In genomic region chr19:46148372-46148760, GRCm38 (mm10) we compare ENCODE assay signal across 9 mouse cellular contexts. TPM values are rescaled to one million over a fixed set of nuclear protein-coding genes. Genes with fewer than 3 reads are reported as not detected.
DNase-seq lines count a peak whose midpoint lies in the region; ATAC-seq and TF ChIP-seq lines count a peak whose summit lies in the region.
"Had no signal": no experiment of that assay in that cellular context is flagged by ENCODE, and none has a peak within 500 bp of the region (broad histone marks: within the 10 kb centered on the region; RNA-seq: fewer than 3 reads in every experiment).

No protein-coding gene starts in this region.

- no peaks in the 10 kb centered on the region for H3K36me3 ChIP-seq in ES-Bruce4 (ENCODE audit: control insufficient read depth, insufficient read depth, low read length, poor library complexity, severe bottlenecking)
- H3K36me3 ChIP-seq in forebrain, postnatal 0 days (ENCODE audit: insufficient read depth), result no peaks in the 10 kb centered on the region
- H3K36me3 ChIP-seq in hindbrain, embryonic 11.5 days (ENCODE audit: control insufficient read depth, insufficient read depth, low read length), result no peaks in the 10 kb centered on the region

- H3K9ac ChIP-seq in ES-Bruce4 (ENCODE audit: low read depth, poor library complexity, severe bottlenecking), result peak overlapping the region; percentile 43
- no peak overlapping the region for H3K9ac ChIP-seq in forebrain, postnatal 0 days
- H3K9ac ChIP-seq in hindbrain, embryonic 11.5 days (ENCODE audit: low read depth, low read length), result no peak overlapping the region

- H3K27ac ChIP-seq in ES-Bruce4 (ENCODE audit: insufficient read depth, low read length), result no peak overlapping the region
- no peak overlapping the region for H3K27ac ChIP-seq in forebrain, postnatal 0 days (ENCODE audit: low read depth, low read length)
- no peak overlapping the region for H3K27ac ChIP-seq in hindbrain, embryonic 11.5 days (ENCODE audit: low read depth, low read length)

- peaks cover 12% of the 10 kb centered on the region for H3K27me3 ChIP-seq in ES-Bruce4 (ENCODE audit: control insufficient read depth, insufficient read depth, low read length, poor library complexity, severe bottlenecking)
- peaks cover 52% of the 10 kb centered on the region for H3K27me3 ChIP-seq in forebrain, postnatal 0 days (ENCODE audit: insufficient read depth, low read length)
- peaks cover 51% of the 10 kb centered on the region for H3K27me3 ChIP-seq in hindbrain, embryonic 11.5 days (ENCODE audit: control insufficient read depth, insufficient read depth, low read length)

- TF ChIP-seq EP300 in ES-Bruce4 (IDR thresholded peaks at IDR 0.05; ENCODE audit: insufficient read depth, low read depth, low read length), result no peak

- H3K4me2 ChIP-seq in forebrain, postnatal 0 days (ENCODE audit: low read depth), result peak overlapping the region; percentile 83
- peak overlapping the region; percentile 88 for H3K4me2 ChIP-seq in hindbrain, embryonic 11.5 days (replicated peaks; ENCODE audit: low read depth, low read length)

- no peaks in the 10 kb centered on the region for H3K9me3 ChIP-seq in ES-Bruce4 (replicated peaks; ENCODE audit: control insufficient read depth, insufficient read depth, low read length, poor library complexity, severe bottlenecking)
- no peaks in the 10 kb centered on the region for H3K9me3 ChIP-seq in forebrain, postnatal 0 days (ENCODE audit: low read length)
- no peaks in the 10 kb centered on the region for H3K9me3 ChIP-seq in hindbrain, embryonic 11.5 days (ENCODE audit: control insufficient read depth, low read length)

- H3K4me3 ChIP-seq in ES-Bruce4 (ENCODE audit: low read depth, low read length), result peak overlapping the region; percentile 69
- H3K4me3 ChIP-seq in forebrain, postnatal 0 days (ENCODE audit: low read depth, low read length), result peak overlapping the region; percentile 40
- peak overlapping the region; percentile 43 for H3K4me3 ChIP-seq in hindbrain, embryonic 11.5 days (ENCODE audit: low read depth, low read length)

- DNase-seq in adrenal gland, postnatal 4 days (ENCODE audit: low spot score in 2 of 2), result peak; percentile 63 to 73
- peak; percentile 74 for DNase-seq in forebrain, postnatal 0 days
- DNase-seq in hindbrain, embryonic 11.5 days (ENCODE audit: low spot score), result peak; percentile 85
- DNase-seq in left cerebral cortex, postnatal 14 days (ENCODE audit: low spot score in 2 of 2), result peak; percentile 55 to 60
- DNase-seq in right cerebral cortex, postnatal 25 days, result peak; percentile 31
- DNase-seq in urinary bladder, postnatal 25 days (ENCODE audit: low spot score), result peak; percentile 73

- no peaks in the 10 kb centered on the region for H3K4me1 ChIP-seq in ES-Bruce4 (ENCODE audit: control insufficient read depth, insufficient read depth, low read length)
- peaks cover 17% of the 10 kb centered on the region; the same call in 1 of the 2 replicates for H3K4me1 ChIP-seq in forebrain, postnatal 0 days (ENCODE audit: insufficient read depth)
- H3K4me1 ChIP-seq in hindbrain, embryonic 11.5 days (replicated peaks; ENCODE audit: control insufficient read depth, insufficient read depth, low read length), result peaks cover 8% of the 10 kb centered on the region; the same call in 1 of the 2 replicates

- TF ChIP-seq CTCF in ES-Bruce4 (IDR thresholded peaks at IDR 0.05; ENCODE audit: low read depth, low read length), result no peak
- TF ChIP-seq CTCF in forebrain, postnatal 0 days (IDR thresholded peaks at IDR 0.05; ENCODE audit: low read depth), result no peak

- intact Hi-C loops in left cerebral cortex, postnatal 14 days (cut with DNase I), result no loop called here

- 0% methylated on average over 27 of the region's 27 CpGs for WGBS in forebrain, postnatal 0 days
- WGBS in hindbrain, embryonic 11.5 days, result under 1% methylated on average over 20 of the region's 27 CpGs

- ATAC-seq in forebrain, postnatal 0 days, result peak; percentile 26; the same call in 1 of the 2 replicates
- ATAC-seq in hindbrain, embryonic 11.5 days (ENCODE audit: low FRiP score), result peak; percentile 32
- ATAC-seq in megakaryocyte-erythroid progenitor cell, adult 5-6 weeks (replicated peaks; ENCODE audit: low FRiP score, low TSS enrichment, poor library complexity, severe bottlenecking), result peak; percentile 76

- TF ChIP-seq POLR2A in ES-Bruce4 (IDR thresholded peaks at IDR 0.05; ENCODE audit: insufficient read depth, low read length), result no peak

RNA-seq across cellular contexts. Expression of gene Pitx3, which starts 0.2 kb away (rescaled TPM):
- not detected in 2 replicates for polyA plus RNA-seq in ES-Bruce4 (2011; ENCODE audit: insufficient read depth, insufficient read length, low read depth, missing spikeins)
- total RNA-seq in adrenal gland, postnatal 4 days (2021), result 1 to 10 TPM in 1 of 2 experiments, under 1 TPM in 1; 0.56 to 2.0 TPM
- total RNA-seq in forebrain, postnatal 0 days (2014; rRNA removed), result 0.31 TPM in 1 of 2 replicates, not detected in the other
- 0.41 TPM in 1 of 2 replicates, not detected in the other for polyA plus RNA-seq in forebrain, postnatal 0 days (2015; fragmentation: Nextera tagmentation; extraction: Ambion mirVana)
- 0.65 and 0.88 TPM in 2 replicates for polyA plus RNA-seq in hindbrain, embryonic 11.5 days (2014; fragmentation: Nextera tagmentation; extraction: Ambion mirVana)
- total RNA-seq in left cerebral cortex, postnatal 14 days (2021), result not detected
- total RNA-seq in megakaryocyte-erythroid progenitor cell, adult 5-6 weeks (2014; fragmentation: Nextera tagmentation), result not detected in 2 replicates
- total RNA-seq in megakaryocyte-erythroid progenitor cell, adult 5-6 weeks (2017), result not detected in 2 replicates
- total RNA-seq: layer of hippocampus, adult 18-20 months had no signal

RNA-seq across cellular contexts. Expression of gene Gbf1, which starts 3.9 kb away (rescaled TPM):
- polyA plus RNA-seq in ES-Bruce4 (2011; ENCODE audit: insufficient read depth, insufficient read length, low read depth, missing spikeins), result 51.5 and 58.5 TPM in 2 replicates
- total RNA-seq in adrenal gland, postnatal 4 days (2021), result 10 to 100 TPM; 64.2 to 77.1 TPM
- total RNA-seq in forebrain, postnatal 0 days (2014; rRNA removed), result 44.9 and 54.4 TPM in 2 replicates
- polyA plus RNA-seq in forebrain, postnatal 0 days (2015; fragmentation: Nextera tagmentation; extraction: Ambion mirVana), result 29.7 and 41.9 TPM in 2 replicates
- polyA plus RNA-seq in hindbrain, embryonic 11.5 days (2014; fragmentation: Nextera tagmentation; extraction: Ambion mirVana), result 43.8 and 63.0 TPM in 2 replicates
- total RNA-seq in left cerebral cortex, postnatal 14 days (2021), result 100 to 1,000 TPM in 1 of 2 experiments, 10 to 100 TPM in 1; 90.3 to 100 TPM
- 48.7 and 56.7 TPM in 2 replicates for total RNA-seq in megakaryocyte-erythroid progenitor cell, adult 5-6 weeks (2014; fragmentation: Nextera tagmentation)
- 23.4 and 38.9 TPM in 2 replicates for total RNA-seq in megakaryocyte-erythroid progenitor cell, adult 5-6 weeks (2017)

RNA-seq across cellular contexts. Expression of gene Elovl3, which starts 16.7 kb away (rescaled TPM):
- not detected in 2 replicates for polyA plus RNA-seq in ES-Bruce4 (2011; ENCODE audit: insufficient read depth, insufficient read length, low read depth, missing spikeins)
- total RNA-seq in adrenal gland, postnatal 4 days (2021), result under 1 TPM; 0.31 to 0.93 TPM
- not detected in 2 replicates for total RNA-seq in forebrain, postnatal 0 days (2014; rRNA removed)
- 0.11 TPM in 1 of 2 replicates, not detected in the other for polyA plus RNA-seq in forebrain, postnatal 0 days (2015; fragmentation: Nextera tagmentation; extraction: Ambion mirVana)
- polyA plus RNA-seq in hindbrain, embryonic 11.5 days (2014; fragmentation: Nextera tagmentation; extraction: Ambion mirVana), result not detected in 2 replicates
- total RNA-seq in left cerebral cortex, postnatal 14 days (2021), result not detected
- total RNA-seq in megakaryocyte-erythroid progenitor cell, adult 5-6 weeks (2014; fragmentation: Nextera tagmentation), result not detected in 2 replicates
- total RNA-seq in megakaryocyte-erythroid progenitor cell, adult 5-6 weeks (2017), result not detected in 2 replicates
- total RNA-seq: layer of hippocampus, adult 18-20 months had no signal

Comparison
In these comparisons a context has a peak if more than half of its experiments do, and no peak if none do; other contexts are left out.
1. DNase-seq: peak in every context shown above with its lines; median percentile 85 in hindbrain, embryonic 11.5 days; 74 in forebrain, postnatal 0 days; 73 in urinary bladder, postnatal 25 days; 68 in adrenal gland, postnatal 4 days; 58 in left cerebral cortex, postnatal 14 days; 31 in right cerebral cortex, postnatal 25 days.
2. ATAC-seq: peak in every context shown above with its lines; median percentile 76 in megakaryocyte-erythroid progenitor cell, adult 5-6 weeks; 32 in hindbrain, embryonic 11.5 days; 26 in forebrain, postnatal 0 days.